Mouse (Mus musculus) midbrain, postnatal 0 days (tissue): Measurements from ENCODE around the gene App. TPM values are rescaled to one million over a fixed set of nuclear protein-coding genes. Genes with fewer than 3 reads are reported as not detected.

ENCODE experiments used
- ATAC-seq: fragments of 200-750 bp; cut with Nextera tagmentation; 2 replicates; pipeline ENCODE4 v1.8.0; 2017; ENCODE audit warnings: moderate number of reproducible peaks, mild to moderate bottlenecking, moderate TSS enrichment, moderate library complexity; ENCODE audit not compliant: low FRiP score
- DNase-seq: peaks from one replicate; pipeline ENCODE4 v3.0.0-alpha.2; 2015; ENCODE audit warnings: low spot score
- H3K27ac ChIP-seq: fragments of 300-500 bp; sonication (generic); 2 replicates; pipeline ENCODE4 v1.5.1; 2014; ENCODE audit warnings: low read depth, mild to moderate bottlenecking, low read length, mixed read lengths
- H3K27me3 ChIP-seq: fragments of 300-500 bp; sonication (generic); 2 replicates; pipeline ENCODE4 v1.6.1; 2014; ENCODE audit warnings: low read length, control low read depth, mixed read lengths; ENCODE audit not compliant: insufficient read depth
- H3K36me3 ChIP-seq: fragments of 300-500 bp; sonication (generic); 2 replicates; pipeline ENCODE4 v1.6.1; 2014; ENCODE audit warnings: low read length, control low read depth, mixed read lengths; ENCODE audit not compliant: insufficient read depth
- H3K4me1 ChIP-seq: fragments of 300-500 bp; sonication (generic); 2 replicates; pipeline ENCODE4 v1.6.1; 2014; ENCODE audit warnings: mild to moderate bottlenecking, control low read depth, antibody characterized with exemption, low read length, mixed read lengths; ENCODE audit not compliant: insufficient read depth
- H3K4me2 ChIP-seq: fragments of 300-500 bp; sonication (generic); 2 replicates; pipeline ENCODE4 v1.6.1; 2014; ENCODE audit warnings: low read depth, mild to moderate bottlenecking, low read length, mixed read lengths; ENCODE audit not compliant: poor library complexity, severe bottlenecking
- H3K4me3 ChIP-seq: fragments of 300-500 bp; sonication (generic); 2 replicates; pipeline ENCODE4 v1.5.1; 2014; ENCODE audit warnings: low read depth, mild to moderate bottlenecking, low read length, moderate library complexity
- H3K9ac ChIP-seq: fragments of 300-500 bp; sonication (generic); replicated peaks from 2 replicates; pipeline ENCODE4 v1.6.1; 2014; ENCODE audit warnings: mild to moderate bottlenecking, low read length, moderate library complexity, mixed read lengths; ENCODE audit not compliant: poor library complexity, severe bottlenecking
- H3K9me3 ChIP-seq: fragments of 300-500 bp; sonication (generic); 2 replicates; pipeline ENCODE4 v1.6.1; 2016; ENCODE audit warnings: low read length, control low read depth
- CTCF ChIP-seq: IDR thresholded peaks from 2 replicates; pipeline ENCODE4 v1.5.1; 2016; ENCODE audit warnings: antibody characterized with exemption, mild to moderate bottlenecking
- WGBS: fragments of 180-500 bp; shearing (Covaris S2); extraction: QIAGEN DNeasy Blood & Tissue Kit; methylation state at CpG from one replicate; pipeline ENCODE4 v1.1.7; 2014; 5-methylcytosine and 5-hydroxymethylcytosine counted together
- polyA plus RNA-seq: library from polyadenylated mRNA; unstranded; fragments of >200 nt; fragmentation: Nextera tagmentation; extraction: Ambion mirVana; gene quantifications from 2 replicates; pipeline ENCODE4 v1.2.1, GENCODE M21; 2015
- total RNA-seq: library from RNA; depleted of rRNA; stranded (reverse); fragments of >200 nt; gene quantifications from 2 replicates; pipeline ENCODE4 v1.2.3, GENCODE M21; 2014

The App gene
- total and polyA plus RNA-seq, 2 experiments from 2014 or later = 511 to 597 TPM

- Histone ChIP-seq H3K9me3 (no peaks in the 10 kb centered on the region), H3K27me3 (no peaks in the 10 kb centered on the region), H3K9ac (no peak overlapping the region), H3K4me1 (no peaks in the 10 kb centered on the region), H3K4me2 (no peak overlapping the region), H3K4me3 (no peak overlapping the region), H3K27ac (no peak overlapping the region), H3K36me3 (no peaks in the 10 kb centered on the region)
- DNase-seq (no peak), ATAC-seq (no peak)
- no peak for TF ChIP-seq CTCF
- WGBS = 76% methylated on average over 3 of the region's 3 CpGs
Measured at GRCm38 (mm10) chr16:85180710-85181109, 7.1 kb upstream of the App start.

- Histone ChIP-seq H3K4me2 (no peak overlapping the region), H3K27ac (no peak overlapping the region), H3K9me3 (no peaks in the 10 kb centered on the region), H3K9ac (no peak overlapping the region), H3K4me1 (no peaks in the 10 kb centered on the region), H3K4me3 (no peak overlapping the region), H3K27me3 (no peaks in the 10 kb centered on the region), H3K36me3 (no peaks in the 10 kb centered on the region)
- ATAC-seq = no peak
- TF ChIP-seq CTCF = no peak
- DNase-seq = no peak
- WGBS = 33% methylated on average over 3 of the region's 3 CpGs
Measured at GRCm38 (mm10) chr16:85176666-85177065, 3.1 kb upstream of the App start.

- DNase-seq = peak; percentile 56
- Histone ChIP-seq H3K27ac (peak overlapping the region; percentile 97), H3K36me3 (no peaks in the 10 kb centered on the region), H3K4me1 (0 out of 2 replicates have a peak, but pooled peaks cover 6% of the 10 kb centered on the region), H3K27me3 (no peaks in the 10 kb centered on the region), H3K9ac (peak overlapping the region; percentile 96), H3K9me3 (no peaks in the 10 kb centered on the region), H3K4me2 (peak overlapping the region; percentile 77), H3K4me3 (peak overlapping the region; percentile 98)
- peak; percentile 72 for ATAC-seq
- under 1% methylated on average over 67 of the region's 68 CpGs for WGBS
- peak; percentile 22 for TF ChIP-seq CTCF
Measured at GRCm38 (mm10) chr16:85172571-85173372, 794 bp downstream of the App start.

GRCm38 (mm10) chr16:85171976-85172570, 1.5 kb downstream of the App start:
- H3K4me3 ChIP-seq = peak overlapping the region; percentile 98
- DNase-seq = peak; percentile 91
- H3K27ac ChIP-seq = peak overlapping the region; percentile 97
- H3K27me3 ChIP-seq = no peaks in the 10 kb centered on the region
- 0 out of 2 replicates have a peak, but pooled peaks cover 6% of the 10 kb centered on the region for H3K4me1 ChIP-seq
- H3K9me3 ChIP-seq = no peaks in the 10 kb centered on the region
- under 1% methylated on average over 10 of the region's 10 CpGs for WGBS
- peak; percentile 67 for ATAC-seq
- H3K9ac ChIP-seq = peak overlapping the region; percentile 96
- no peaks in the 10 kb centered on the region for H3K36me3 ChIP-seq
- TF ChIP-seq CTCF = peak; percentile 69
- peak overlapping the region; percentile 77 for H3K4me2 ChIP-seq

- no peak for TF ChIP-seq CTCF
- peak overlapping the region; percentile 50 for H3K9ac ChIP-seq
- 25% methylated on average over 19 of the region's 19 CpGs for WGBS
- H3K4me2 ChIP-seq = peak overlapping the region; percentile 77
- H3K27ac ChIP-seq = peak overlapping the region; percentile 51; the same call in 1 of the 2 replicates
- H3K4me3 ChIP-seq = peak overlapping the region; percentile 98
- no peaks in the 10 kb centered on the region for H3K9me3 ChIP-seq
- H3K27me3 ChIP-seq = no peaks in the 10 kb centered on the region
- H3K36me3 ChIP-seq = no peaks in the 10 kb centered on the region
- ATAC-seq (no peak), DNase-seq (peak; percentile 48)
- H3K4me1 ChIP-seq = 0 out of 2 replicates have a peak, but pooled peaks cover 6% of the 10 kb centered on the region
Measured at GRCm38 (mm10) chr16:85170826-85171510, 2.6 kb downstream of the App start.
